Mouse (Mus musculus) thymus, postnatal 4 days (tissue): ENCODE measurements around the gene Gm20823.
"Not testable (repeated sequence)": the region's sequence is repeated elsewhere in the genome, so short reads cannot be mapped to it uniquely, and the experiment has no call there.

Experiments
- DNase-seq: peaks from one replicate; pipeline ENCODE4 v3.0.0; 2021

The Gm20823 gene

GRCm38 (mm10) chrY:62464745-62465144 is at the start of gene Gm20823:
Gm20823 (minus strand) TSS chrY:62464845.
- DNase-seq = not testable (repeated sequence)
